ENCODE assay signal across 1 mouse cellular context in the genomic region with DNA sequence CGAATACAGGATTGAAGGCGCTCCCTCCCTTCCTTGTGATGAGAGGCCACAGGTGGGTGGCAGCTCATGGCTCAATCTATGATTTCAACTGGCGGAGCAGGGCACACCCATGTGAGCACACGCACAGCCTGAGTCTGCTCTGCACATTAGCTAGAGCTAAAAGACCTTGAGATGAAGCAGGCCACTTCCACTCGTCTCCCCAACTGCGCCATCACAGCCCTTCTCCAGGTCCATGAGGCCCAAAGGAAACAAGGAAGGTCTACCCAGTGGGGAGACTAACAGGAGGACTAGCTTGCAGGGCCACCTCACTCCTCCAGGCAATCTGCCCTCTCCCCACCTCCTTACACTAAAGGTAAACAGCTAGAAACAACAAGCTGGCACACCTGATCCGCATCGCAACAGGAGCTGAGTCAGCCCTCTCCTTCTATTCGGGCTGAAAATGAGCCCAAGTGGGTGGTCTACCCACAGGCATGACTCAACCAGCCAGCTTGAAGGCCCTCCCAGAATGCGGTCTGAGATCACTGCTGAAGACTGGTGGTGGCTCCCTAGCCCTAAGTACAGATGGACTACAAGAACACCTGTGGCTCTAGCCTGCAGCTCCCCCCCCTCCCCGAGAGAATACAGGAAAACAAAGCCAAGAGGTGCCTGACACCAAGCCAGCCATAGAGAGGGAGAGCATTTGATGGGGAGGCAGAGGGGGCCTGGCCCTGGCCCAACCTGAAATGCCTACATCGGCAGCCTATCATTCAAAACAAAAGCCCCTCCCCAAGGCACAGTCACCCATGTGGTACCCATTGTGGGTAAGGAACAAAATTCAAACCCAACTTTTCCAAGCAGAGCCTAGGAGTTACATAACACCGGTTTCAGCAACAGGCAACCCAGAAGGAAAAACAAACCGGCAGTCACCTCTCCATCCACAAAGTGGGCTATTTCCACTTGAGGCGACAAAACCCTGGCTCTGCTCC.
TF ChIP-seq lines count a peak whose summit lies in the region.

No protein-coding gene starts in this region.

TF ChIP-seq in ES-E14, 5 proteins besides CTCF, POLR2A, EP300 and RAD21:
- no peak for TF ChIP-seq HCFC1 (IDR thresholded peaks at IDR 0.05; ENCODE audit: borderline replicate concordance, insufficient read depth, low read length)
- no peak for TF ChIP-seq ZC3H11A (IDR thresholded peaks at IDR 0.05; ENCODE audit: borderline replicate concordance, low read depth, low read length)
- no peak for TF ChIP-seq ZNF384 (IDR thresholded peaks at IDR 0.05; ENCODE audit: low read depth, low read length)
- TF ChIP-seq MAFK (IDR thresholded peaks at IDR 0.05; ENCODE audit: insufficient read depth, low read depth, low read length): 0 out of 2 replicates have a peak, but pooled peaks have one; percentile 33
- TF ChIP-seq CHD2 (IDR thresholded peaks at IDR 0.05; ENCODE audit: low read depth, low read length): no peak
